ENCODE assay signal across 21 mouse cellular contexts in the genomic region with DNA sequence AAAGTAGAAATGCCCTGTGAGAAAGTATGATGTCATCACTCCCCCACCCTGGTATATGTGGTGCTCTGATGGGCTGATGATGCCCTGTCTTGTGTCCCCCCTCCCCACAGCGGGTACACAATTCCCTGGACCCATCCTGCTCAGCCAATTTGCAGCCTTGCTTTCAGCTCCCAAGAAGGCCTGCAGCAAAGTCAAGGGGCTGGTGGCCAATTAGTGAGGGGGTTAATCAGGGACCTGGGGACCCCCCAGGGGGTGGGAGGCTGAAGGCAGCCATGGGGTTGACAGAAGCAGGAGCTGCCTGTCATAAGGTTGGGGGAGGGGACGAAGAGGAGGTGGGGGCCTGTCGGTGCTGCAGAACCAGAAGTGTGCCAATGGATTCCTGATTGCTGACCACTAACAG. TPM values are rescaled to one million over a fixed set of nuclear protein-coding genes. Genes with fewer than 3 reads are reported as not detected.
A peak's percentile ranks its signal among the peaks of the same experiment; 100 is the strongest.
DNase-seq lines count a peak whose midpoint lies in the region; ATAC-seq and TF ChIP-seq lines count a peak whose summit lies in the region.
"Had no signal": no experiment of that assay in that cellular context is flagged by ENCODE, and none has a peak within 500 bp of the region (broad histone marks: within the 10 kb centered on the region; RNA-seq: fewer than 3 reads in every experiment).

No protein-coding gene starts in this region.

- H3K4me3 ChIP-seq in hindbrain, embryonic 13.5 days = no peak overlapping the region
- no peak overlapping the region for H3K4me3 ChIP-seq in hindbrain, embryonic 11.5 days (ENCODE audit: low read depth, low read length)
- H3K4me3 ChIP-seq in hindbrain, embryonic 14.5 days (replicated peaks; ENCODE audit: low read length) = no peak overlapping the region
- H3K4me3 ChIP-seq: embryonic facial prominence, embryonic 10.5 days; heart, embryonic 12.5 days had no signal

- H3K4me1 ChIP-seq in hindbrain, embryonic 13.5 days (replicated peaks) = peaks cover 47% of the 10 kb centered on the region
- H3K4me1 ChIP-seq in hindbrain, embryonic 11.5 days (replicated peaks; ENCODE audit: control insufficient read depth, insufficient read depth, low read length) = peaks cover 13% of the 10 kb centered on the region
- H3K4me1 ChIP-seq in hindbrain, embryonic 14.5 days (replicated peaks; ENCODE audit: control insufficient read depth, insufficient read depth, low read length) = peaks cover 40% of the 10 kb centered on the region

- no peak for TF ChIP-seq CTCF in brain, embryonic 14.5 days (IDR thresholded peaks at IDR 0.05; ENCODE audit: borderline replicate concordance, extremely low read depth, insufficient read depth, insufficient read length)

- peaks cover 7% of the 10 kb centered on the region; the same call in 1 of the 2 replicates for H3K27me3 ChIP-seq in hindbrain, embryonic 13.5 days
- H3K27me3 ChIP-seq in hindbrain, embryonic 11.5 days (ENCODE audit: control insufficient read depth, insufficient read depth, low read length) = no peaks in the 10 kb centered on the region; the same call in 1 of the 2 replicates
- H3K27me3 ChIP-seq in hindbrain, embryonic 14.5 days (ENCODE audit: control insufficient read depth, insufficient read depth, low read length) = peaks cover 2% of the 10 kb centered on the region; the same call in 1 of the 2 replicates

- no peak overlapping the region for H3K4me2 ChIP-seq in hindbrain, embryonic 13.5 days
- H3K4me2 ChIP-seq in hindbrain, embryonic 11.5 days (replicated peaks; ENCODE audit: low read depth, low read length) = no peak overlapping the region
- H3K4me2 ChIP-seq in hindbrain, embryonic 14.5 days (replicated peaks) = no peak overlapping the region

- WGBS in hindbrain, embryonic 13.5 days = 62% methylated on average over 3 of the region's 3 CpGs
- 58% methylated on average over 3 of the region's 3 CpGs for whole genome bisulfite sequencing in hindbrain, embryonic 11.5 days
- 55% methylated on average over 3 of the region's 3 CpGs for WGBS in hindbrain, embryonic 14.5 days

- peak overlapping the region; percentile 44; the same call in 1 of the 2 replicates for H3K27ac ChIP-seq in hindbrain, embryonic 13.5 days
- no peak overlapping the region for H3K27ac ChIP-seq in hindbrain, embryonic 11.5 days (ENCODE audit: low read depth, low read length)
- no peak overlapping the region for H3K27ac ChIP-seq in hindbrain, embryonic 14.5 days

- DNase-seq in heart, adult 11 months = peak; percentile 93
- DNase-seq in heart, postnatal 10 days = no peak
- DNase-seq in hindbrain, embryonic 11.5 days (ENCODE audit: low spot score) = no peak
- DNase-seq in brain, embryonic 14.5 days (ENCODE audit: low read depth) = peak; percentile 35
- DNase-seq in hindbrain, embryonic 14.5 days (ENCODE audit: low spot score) = no peak
- DNase-seq in right cerebral cortex, postnatal 36 days (ENCODE audit: low spot score in 2 of 2) = no peak
- DNase-seq: adrenal gland, adult 2 months; adrenal gland, postnatal 25 days; cerebellum, adult 11 months; cerebellum, postnatal 10 days; gastrocnemius, postnatal 36 days; heart, adult 18-20 months; heart, postnatal 36 days; kidney, adult 2 months had no signal

- 0 out of 2 replicates have a peak overlapping the region, but pooled peaks have one; percentile 13 for H3K9ac ChIP-seq in hindbrain, embryonic 13.5 days
- no peak overlapping the region for H3K9ac ChIP-seq in hindbrain, embryonic 11.5 days (ENCODE audit: low read depth, low read length)
- peak overlapping the region; percentile 25; the same call in 1 of the 2 replicates for H3K9ac ChIP-seq in hindbrain, embryonic 14.5 days

- intact Hi-C loops in heart, postnatal 10 days (cut with DNase I) = no loop called here

- no peaks in the 10 kb centered on the region for H3K36me3 ChIP-seq in hindbrain, embryonic 13.5 days
- H3K36me3 ChIP-seq in hindbrain, embryonic 11.5 days (ENCODE audit: control insufficient read depth, insufficient read depth, low read length) = no peaks in the 10 kb centered on the region
- H3K36me3 ChIP-seq in hindbrain, embryonic 14.5 days (replicated peaks; ENCODE audit: control insufficient read depth, insufficient read depth) = no peaks in the 10 kb centered on the region
- H3K36me3 ChIP-seq: embryonic facial prominence, embryonic 10.5 days; heart, embryonic 12.5 days had no signal

- no peaks in the 10 kb centered on the region for H3K9me3 ChIP-seq in hindbrain, embryonic 13.5 days
- H3K9me3 ChIP-seq in hindbrain, embryonic 11.5 days (ENCODE audit: control insufficient read depth, low read length) = no peaks in the 10 kb centered on the region
- no peaks in the 10 kb centered on the region for H3K9me3 ChIP-seq in hindbrain, embryonic 14.5 days (ENCODE audit: control insufficient read depth, low read length)
- H3K9me3 ChIP-seq: embryonic facial prominence, embryonic 10.5 days; heart, embryonic 12.5 days had no signal

- TF ChIP-seq POLR2A in brain, embryonic 14.5 days (IDR thresholded peaks at IDR 0.05; ENCODE audit: borderline replicate concordance, extremely low read depth, insufficient read depth, insufficient read length, poor library complexity, severe bottlenecking) = no peak

- peak; percentile 34; the same call in 1 of the 2 replicates for ATAC-seq in hindbrain, embryonic 13.5 days (ENCODE audit: low FRiP score)
- ATAC-seq in hindbrain, embryonic 11.5 days (ENCODE audit: low FRiP score) = no peak
- ATAC-seq in hindbrain, embryonic 14.5 days (ENCODE audit: low FRiP score) = no peak
- ATAC-seq: forebrain, embryonic 14.5 days; intestine, embryonic 16.5 days had no signal

RNA-seq across cellular contexts. Expression of gene Cd164l2, which starts 8.3 kb away (rescaled TPM):
- not detected for total RNA-seq in heart, postnatal 10 days (2021)
- polyA plus RNA-seq in hindbrain, embryonic 13.5 days (2015; fragmentation: Nextera tagmentation; extraction: Ambion mirVana) = 0.78 and 2.5 TPM in 2 replicates
- 0.91 and 0.93 TPM in 2 replicates for polyA plus RNA-seq in hindbrain, embryonic 11.5 days (2014; fragmentation: Nextera tagmentation; extraction: Ambion mirVana)
- polyA plus RNA-seq in brain, embryonic 14.5 days (2012; rRNA removed) = 0.74 and 0.85 TPM in 2 replicates
- 2.2 TPM in 2 replicates for polyA plus RNA-seq in hindbrain, embryonic 14.5 days (2014; fragmentation: Nextera tagmentation; extraction: Ambion mirVana)
- total RNA-seq: heart, adult 18-20 months had no signal
- polyA plus RNA-seq: heart, embryonic 16.5 days had no signal

RNA-seq across cellular contexts. Expression of gene Gpr3, which starts 8.7 kb away (rescaled TPM):
- under 1 TPM in 1 of 2 experiments, not detected in 1; 0.12 TPM for total RNA-seq in heart, postnatal 10 days (2021)
- polyA plus RNA-seq in hindbrain, embryonic 13.5 days (2015; fragmentation: Nextera tagmentation; extraction: Ambion mirVana) = 0.52 and 1.4 TPM in 2 replicates
- 0.19 and 0.50 TPM in 2 replicates for polyA plus RNA-seq in hindbrain, embryonic 11.5 days (2014; fragmentation: Nextera tagmentation; extraction: Ambion mirVana)
- polyA plus RNA-seq in brain, embryonic 14.5 days (2012; rRNA removed) = 2.7 and 3.1 TPM in 2 replicates
- 1.5 and 2.3 TPM in 2 replicates for polyA plus RNA-seq in hindbrain, embryonic 14.5 days (2014; fragmentation: Nextera tagmentation; extraction: Ambion mirVana)
- total RNA-seq: adrenal gland, postnatal 25 days; gastrocnemius, adult 8-10 months; gastrocnemius, postnatal 36 days; heart, adult 18-20 months had no signal

RNA-seq across cellular contexts. Expression of gene Map3k6, which starts 37.0 kb away (rescaled TPM):
- total RNA-seq in heart, postnatal 10 days (2021) = 10 to 100 TPM in 1 of 2 experiments, 1 to 10 TPM in 1; 8.2 to 30.7 TPM
- 1.9 and 2.0 TPM in 2 replicates for polyA plus RNA-seq in hindbrain, embryonic 13.5 days (2015; fragmentation: Nextera tagmentation; extraction: Ambion mirVana)
- polyA plus RNA-seq in hindbrain, embryonic 11.5 days (2014; fragmentation: Nextera tagmentation; extraction: Ambion mirVana) = 2.7 and 3.0 TPM in 2 replicates
- 2.1 and 2.4 TPM in 2 replicates for polyA plus RNA-seq in brain, embryonic 14.5 days (2012; rRNA removed)
- polyA plus RNA-seq in hindbrain, embryonic 14.5 days (2014; fragmentation: Nextera tagmentation; extraction: Ambion mirVana) = 1.7 and 3.0 TPM in 2 replicates

RNA-seq across cellular contexts. Expression of gene Sytl1, which starts 59.3 kb away (rescaled TPM):
- 1 to 10 TPM in 1 of 2 experiments, under 1 TPM in 1; 0.74 to 1.5 TPM for total RNA-seq in heart, postnatal 10 days (2021)
- polyA plus RNA-seq in hindbrain, embryonic 13.5 days (2015; fragmentation: Nextera tagmentation; extraction: Ambion mirVana) = 0.41 and 0.69 TPM in 2 replicates
- 0.59 and 1.2 TPM in 2 replicates for polyA plus RNA-seq in hindbrain, embryonic 11.5 days (2014; fragmentation: Nextera tagmentation; extraction: Ambion mirVana)
- 1.5 and 2.6 TPM in 2 replicates for polyA plus RNA-seq in brain, embryonic 14.5 days (2012; rRNA removed)
- 0.26 and 0.43 TPM in 2 replicates for polyA plus RNA-seq in hindbrain, embryonic 14.5 days (2014; fragmentation: Nextera tagmentation; extraction: Ambion mirVana)

Comparison
In these comparisons a context has a peak if more than half of its experiments do, and no peak if none do; other contexts are left out.
1. DNase-seq: peak in heart, adult 11 months (single experiment) and brain, embryonic 14.5 days (single experiment); none in heart, postnatal 10 days (0 of 2), hindbrain, embryonic 11.5 days (single experiment), hindbrain, embryonic 14.5 days (single experiment) and right cerebral cortex, postnatal 36 days (0 of 2).